Mouse (Mus musculus) right cerebral cortex, postnatal 25 days (tissue): ENCODE results near the gene Pitpna.
"Not testable (repeated sequence)": the region's sequence is repeated elsewhere in the genome, so short reads cannot be mapped to it uniquely, and the experiment has no call there.

Source experiments
- DNase-seq: peaks from one replicate; pipeline ENCODE4 v3.0.0; 2022

Pitpna gene

GRCm38 (mm10) chr11:75594431-75594830 is 6.5 kb downstream of the Pitpna start:
- no peak for DNase-seq

- DNase-seq, result no peak
These were observed 7.5 kb downstream of the Pitpna start for GRCm38 (mm10) chr11:75595404-75595803.

GRCm38 (mm10) chr11:75595816-75596215 is 7.9 kb downstream of the Pitpna start:
- no peak for DNase-seq

- no peak for DNase-seq
These were observed 8.9 kb downstream of the Pitpna start for GRCm38 (mm10) chr11:75596726-75597255.

- no peak for DNase-seq
These were observed 10.1 kb downstream of the Pitpna start for GRCm38 (mm10) chr11:75598004-75598403.

- not testable (repeated sequence) for DNase-seq
These were observed 11.9 kb downstream of the Pitpna start for GRCm38 (mm10) chr11:75599802-75600201.

GRCm38 (mm10) chr11:75604826-75605225 is 16.9 kb downstream of the Pitpna start:
- DNase-seq, result no peak

GRCm38 (mm10) chr11:75605318-75605717 is 17.4 kb downstream of the Pitpna start:
- DNase-seq, result no peak

- no peak for DNase-seq
These were observed 20.9 kb downstream of the Pitpna start for GRCm38 (mm10) chr11:75608776-75609175.

GRCm38 (mm10) chr11:75610021-75610420 is 22.1 kb downstream of the Pitpna start:
- DNase-seq, result no peak

GRCm38 (mm10) chr11:75614769-75615168 is 26.9 kb downstream of the Pitpna start:
- no peak for DNase-seq

GRCm38 (mm10) chr11:75615556-75615955 is 27.7 kb downstream of the Pitpna start:
- no peak for DNase-seq

- DNase-seq, result no peak
These were observed 31.2 kb downstream of the Pitpna start for GRCm38 (mm10) chr11:75619133-75619532.

GRCm38 (mm10) chr11:75620136-75620780 is 32.4 kb downstream of the Pitpna start:
- DNase-seq, result peak; percentile 44

- DNase-seq, result no peak
These were observed 33.5 kb downstream of the Pitpna start for GRCm38 (mm10) chr11:75621426-75621825.

- DNase-seq, result no peak
These were observed 34.9 kb downstream of the Pitpna start for GRCm38 (mm10) chr11:75622588-75623329.

GRCm38 (mm10) chr11:75624102-75624554 is 36.2 kb downstream of the Pitpna start:
- no peak for DNase-seq

GRCm38 (mm10) chr11:75625820-75626219 is 37.9 kb downstream of the Pitpna start:
- DNase-seq, result no peak

GRCm38 (mm10) chr11:75630098-75630497 is 42.2 kb downstream of the Pitpna start:
- no peak for DNase-seq

GRCm38 (mm10) chr11:75630645-75631229 is 42.8 kb downstream of the Pitpna start, which contains the start of gene Inpp5k:
Gene Inpp5k, plus strand, starts transcription at chr11:75630988.
- DNase-seq, result peak; percentile 98

GRCm38 (mm10) chr11:75631561-75632225 is 43.8 kb downstream of the Pitpna start:
- no peak for DNase-seq

GRCm38 (mm10) chr11:75632921-75633320 is 45.0 kb downstream of the Pitpna start:
- DNase-seq, result no peak

GRCm38 (mm10) chr11:75634801-75635200 is 46.9 kb downstream of the Pitpna start:
- no peak for DNase-seq
